Mouse (Mus musculus): ENCODE results near the gene Klhl12.
"Not testable (repeated sequence)": the region's sequence is repeated elsewhere in the genome, so short reads cannot be mapped to it uniquely, and the experiment has no call there.

Gene Klhl12

DNA sequence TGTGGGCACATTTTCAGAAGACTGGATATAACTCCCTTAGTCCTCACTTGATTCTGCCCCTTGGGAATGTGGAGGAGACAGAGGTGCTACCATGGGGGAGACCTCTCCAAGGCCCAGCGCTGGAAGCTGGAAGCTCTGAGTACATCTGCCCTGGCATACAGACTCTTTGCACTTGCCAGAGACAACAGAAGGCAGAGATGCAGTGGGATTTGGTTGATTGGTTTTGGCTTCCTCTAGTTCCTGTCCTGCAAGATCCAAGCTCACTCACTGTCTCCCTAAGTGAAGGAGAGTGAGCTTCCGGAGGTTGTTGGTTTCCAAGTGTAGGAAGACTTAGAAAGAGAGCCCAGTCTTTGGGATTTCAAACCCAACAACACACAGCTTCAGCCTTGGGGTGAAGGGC is 60.6 kb downstream of the Klhl12 start:
- DNase-seq (ENCODE audit: low read depth): no peak

DNA sequence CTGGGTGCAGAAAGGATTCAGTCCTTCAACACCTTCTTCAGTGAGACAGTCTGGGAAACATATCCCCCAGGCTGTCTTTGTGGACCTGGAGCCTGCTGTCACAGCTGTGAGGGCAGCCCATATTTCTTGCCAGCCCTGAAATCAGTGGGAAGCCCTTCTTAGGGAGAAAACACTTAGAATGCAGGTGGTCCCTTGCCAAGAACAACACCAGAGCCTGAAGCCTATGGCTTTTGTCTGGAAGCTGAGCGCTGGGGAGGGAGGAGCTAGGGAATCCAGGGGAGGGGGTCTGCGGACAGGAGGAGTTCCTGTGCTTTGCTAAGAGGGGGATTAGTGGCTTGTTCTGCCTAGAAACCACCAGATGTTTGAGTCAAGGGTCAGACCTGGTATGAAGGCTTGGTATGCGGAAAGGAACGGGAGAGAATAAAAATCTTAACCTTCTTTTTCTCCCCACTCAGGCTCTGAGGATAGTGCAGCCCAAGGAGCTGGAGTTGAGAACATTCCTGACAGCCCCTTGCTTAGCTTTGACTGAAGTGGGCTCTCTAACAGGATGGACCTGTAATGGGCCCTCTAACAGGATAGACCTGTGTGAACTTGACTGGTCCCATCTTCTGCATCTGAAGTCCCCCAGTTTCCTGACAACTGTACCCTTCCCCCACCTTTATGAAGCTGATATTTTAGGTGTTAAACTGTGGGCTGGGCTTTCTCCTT is 61.3 kb downstream of the Klhl12 start:
- no peak for DNase-seq (ENCODE audit: low read depth)

DNA sequence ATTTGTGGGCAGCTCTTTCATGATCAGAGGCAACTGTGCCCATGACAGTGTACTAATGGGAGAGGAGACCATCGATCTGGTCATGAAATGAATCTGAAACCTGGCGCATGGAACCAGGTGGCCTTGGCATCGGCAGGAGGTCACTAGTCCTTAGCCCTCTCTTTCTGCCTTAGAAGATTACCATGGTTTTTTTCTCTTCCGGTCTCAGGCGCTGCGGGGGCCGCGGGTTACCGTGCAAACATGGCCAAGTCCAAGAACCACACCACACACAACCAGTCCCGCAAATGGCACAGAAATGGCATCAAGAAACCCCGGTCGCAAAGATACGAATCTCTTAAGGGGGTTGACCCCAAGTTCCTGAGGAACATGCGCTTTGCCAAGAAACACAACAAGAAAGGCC is 62.5 kb downstream of the Klhl12 start:
- not testable (repeated sequence) for DNase-seq (ENCODE audit: low read depth)

DNA sequence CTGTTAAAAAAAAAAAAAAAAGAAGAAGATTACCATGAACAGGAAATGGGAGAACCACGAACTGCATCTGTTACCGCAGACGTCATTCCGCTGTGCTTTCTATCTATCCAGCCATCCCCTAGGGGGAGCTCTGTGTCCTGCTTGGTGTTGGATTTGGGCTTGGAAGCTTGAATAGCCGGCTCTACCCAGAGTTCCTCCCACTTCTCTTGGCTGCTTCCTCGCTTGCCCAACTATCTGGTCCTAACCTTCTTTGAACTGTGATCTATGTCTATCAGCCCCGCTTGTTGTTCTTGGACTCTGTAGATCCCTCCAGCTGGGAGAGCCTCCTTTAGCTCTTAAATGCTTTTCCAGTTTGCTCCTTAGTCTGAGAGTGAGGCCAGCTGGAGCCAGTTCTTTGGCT is 63.3 kb downstream of the Klhl12 start:
- DNase-seq (ENCODE audit: low read depth): peak; percentile 89

DNA sequence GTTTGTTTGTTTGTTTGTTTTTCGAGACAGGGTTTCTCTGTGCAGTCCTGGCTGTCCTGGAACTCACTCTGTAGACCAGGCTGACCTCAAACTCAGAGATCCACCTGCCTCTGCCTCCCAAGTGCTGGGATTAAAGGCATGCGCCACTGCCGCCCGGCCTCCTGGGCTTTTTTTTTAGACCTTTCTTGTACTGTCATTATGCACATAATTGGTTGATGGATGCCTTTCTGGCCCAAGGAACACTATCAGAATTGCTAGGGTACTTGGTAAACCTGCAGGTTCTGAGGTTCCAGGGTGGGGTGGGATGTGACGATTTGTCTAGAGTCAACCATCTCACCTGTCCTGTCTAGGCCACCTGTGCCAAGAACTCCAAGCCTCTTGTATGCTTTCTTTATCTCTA is 63.9 kb downstream of the Klhl12 start:
- not testable (repeated sequence) for DNase-seq (ENCODE audit: low read depth)

DNA sequence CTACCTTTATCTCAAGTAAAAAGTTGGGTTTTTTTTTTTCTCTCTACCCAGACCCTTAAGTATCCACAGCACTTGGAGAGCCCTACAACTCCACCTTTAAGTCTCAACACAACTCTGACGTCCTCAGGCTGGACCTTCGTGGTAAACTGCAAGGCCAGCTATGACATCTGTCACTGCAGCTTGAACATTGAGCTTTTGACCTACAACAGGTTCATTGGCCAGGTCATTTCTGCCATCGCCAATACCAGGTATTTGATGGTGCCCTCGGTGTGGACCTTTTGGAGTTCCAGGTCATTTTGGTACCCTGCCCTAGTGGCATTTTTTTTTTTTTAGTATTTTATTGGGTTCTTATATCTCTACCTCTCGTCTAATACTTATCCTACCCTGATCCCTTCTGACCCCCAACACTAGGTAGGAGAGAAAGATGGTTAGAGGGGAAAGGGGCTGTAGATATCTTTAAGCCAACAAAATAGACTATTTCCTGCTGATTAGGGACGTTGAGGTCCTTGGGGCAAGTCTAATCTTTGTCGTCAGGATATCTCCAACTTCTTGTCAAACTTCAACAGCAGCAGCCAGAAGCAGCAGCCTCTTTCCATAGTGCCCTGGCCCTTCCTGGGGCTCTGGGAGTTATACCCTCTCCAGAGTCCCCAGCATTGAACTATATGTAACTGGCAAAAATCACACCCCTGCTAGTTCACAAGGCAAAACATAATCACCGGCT is 64.8 kb downstream of the Klhl12 start:
- no peak for DNase-seq (ENCODE audit: low read depth)

DNA sequence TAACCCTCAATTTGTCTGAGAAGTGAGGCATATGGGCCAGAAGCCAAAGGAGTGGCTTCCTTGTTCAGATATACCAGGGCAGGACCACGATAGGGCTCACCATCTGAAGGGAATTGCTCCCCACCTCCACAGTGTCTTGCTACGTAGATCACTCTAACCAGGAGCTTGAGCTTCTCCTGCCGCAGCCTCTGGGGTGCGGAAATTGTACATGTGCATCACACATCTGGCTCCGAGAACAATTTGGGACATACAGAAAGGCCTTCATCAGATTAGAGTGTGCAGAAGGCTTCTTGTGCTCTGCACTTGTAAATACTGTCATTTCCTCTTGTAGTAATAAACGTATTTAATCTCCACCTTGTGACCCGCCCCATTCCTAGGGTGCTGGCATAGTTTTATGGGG is 65.8 kb downstream of the Klhl12 start:
- no peak for DNase-seq (ENCODE audit: low read depth)

DNA sequence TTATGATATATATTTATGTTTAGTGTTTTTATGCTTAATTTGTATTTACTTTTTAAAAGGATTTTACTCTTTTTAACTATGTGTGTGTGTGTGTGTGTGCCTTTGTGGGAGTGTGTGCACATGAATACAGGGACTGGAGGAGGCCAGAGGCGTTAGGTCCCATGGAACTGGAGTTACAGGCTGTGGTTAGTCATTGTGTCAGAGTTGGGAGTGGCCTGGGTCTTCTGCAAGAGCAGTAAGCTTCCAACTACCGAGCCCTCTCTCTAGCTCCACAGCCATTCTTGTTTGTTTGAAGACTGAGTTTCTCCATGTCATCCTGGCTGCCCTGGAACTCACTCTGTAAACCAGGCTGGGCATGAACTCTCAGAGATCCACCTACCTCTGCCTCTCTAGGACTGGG is 67.0 kb downstream of the Klhl12 start:
- DNase-seq (ENCODE audit: low read depth): no peak

DNA sequence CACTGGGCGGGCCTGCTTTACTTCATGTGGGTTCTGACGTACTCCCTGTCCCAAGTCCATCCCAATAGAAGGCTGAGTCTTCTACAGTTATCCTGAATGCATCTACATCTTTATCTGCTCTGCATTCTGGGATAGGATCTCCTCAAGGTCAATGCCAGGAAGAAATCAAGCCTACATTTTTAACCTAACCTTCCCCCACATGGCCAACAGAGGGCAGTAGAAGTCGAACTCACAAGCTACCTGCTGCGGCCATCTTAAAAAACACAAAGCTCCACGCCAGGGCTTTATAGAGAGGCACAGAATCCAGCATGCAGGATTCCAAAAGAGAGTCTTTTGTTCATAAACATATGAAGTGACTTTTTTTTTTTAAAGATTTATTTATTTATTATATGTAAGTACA is 69.1 kb downstream of the Klhl12 start:
- peak; percentile 48 for DNase-seq (ENCODE audit: low read depth)

DNA sequence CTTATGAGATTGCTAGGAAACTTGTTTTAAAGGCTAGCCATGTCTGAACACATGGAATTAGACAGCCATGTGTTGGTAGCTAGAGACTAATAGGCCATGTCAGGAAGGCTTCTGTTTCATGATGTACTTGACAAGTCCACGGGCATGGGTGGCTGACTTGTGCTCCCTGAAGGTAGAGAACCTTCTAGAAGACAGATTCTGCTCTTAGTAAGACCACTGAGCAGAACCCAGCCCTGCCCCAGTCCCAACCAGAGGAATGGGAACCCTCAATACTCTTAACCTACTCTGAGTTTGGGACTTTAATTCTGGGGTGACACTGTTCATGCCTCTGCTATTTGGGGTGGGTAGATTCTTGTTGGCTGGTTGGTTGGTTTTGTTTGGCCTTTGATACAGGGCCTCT is 69.7 kb downstream of the Klhl12 start:
- no peak for DNase-seq (ENCODE audit: low read depth)

DNA sequence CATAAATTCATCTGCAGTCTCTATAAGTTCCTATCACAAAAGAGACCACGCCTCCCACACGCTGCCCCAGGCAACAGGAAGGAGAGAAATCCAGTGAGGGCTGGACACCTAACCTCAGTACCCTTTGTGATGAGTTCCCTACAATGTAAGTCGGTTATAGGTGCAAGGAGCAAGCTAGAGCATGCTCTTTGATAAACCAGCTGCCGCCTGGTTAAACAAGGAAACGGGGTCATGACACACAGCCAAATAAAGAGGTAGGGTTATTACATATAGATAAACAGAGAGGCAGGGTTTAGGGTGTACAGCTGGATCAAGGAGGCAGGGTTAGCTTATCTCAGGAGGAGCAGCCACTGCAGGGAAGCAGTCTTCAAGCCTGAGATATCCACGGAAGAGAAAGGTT is 71.4 kb downstream of the Klhl12 start:
- peak; percentile 65 for DNase-seq (ENCODE audit: low read depth)

DNA sequence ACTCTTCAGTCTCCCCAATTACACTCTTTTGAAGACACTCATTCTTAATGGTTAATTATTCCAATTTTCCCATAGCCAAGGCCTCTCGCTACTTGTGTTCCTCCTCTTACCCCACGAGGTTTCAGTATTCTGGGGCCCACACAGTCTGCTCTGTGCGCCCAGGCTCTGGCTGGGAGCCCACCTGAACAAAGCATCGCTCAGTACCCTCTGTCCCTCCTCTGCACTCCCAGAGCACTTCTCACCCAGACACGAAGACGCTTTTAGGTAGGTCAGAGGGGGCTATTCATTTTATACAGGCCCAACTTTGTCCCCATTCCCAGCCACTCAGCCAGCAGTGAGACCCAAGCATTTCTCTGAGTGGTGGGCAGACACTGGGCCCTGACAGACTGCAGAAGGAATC is 75.3 kb downstream of the Klhl12 start:
- no peak for DNase-seq (ENCODE audit: low read depth)

DNA sequence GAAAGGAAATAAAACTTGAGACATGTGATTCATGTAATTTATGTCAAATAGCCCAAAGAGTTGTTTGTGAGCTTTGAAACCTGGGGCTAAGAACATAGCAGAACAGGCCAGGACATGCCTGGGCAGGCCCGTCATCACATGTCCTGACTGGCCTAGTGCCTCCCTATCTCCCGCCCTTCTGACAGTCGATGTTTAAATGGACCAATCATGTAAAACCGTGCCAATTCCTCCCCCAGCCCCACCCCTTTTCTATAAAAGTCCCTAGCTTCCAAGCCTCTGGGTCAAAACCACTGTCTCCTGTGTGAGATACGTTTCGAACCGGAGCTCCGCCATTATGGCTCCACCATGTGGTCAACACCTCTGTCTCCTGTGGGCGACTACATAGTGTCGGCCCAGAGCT is 78.4 kb downstream of the Klhl12 start:
- not testable (repeated sequence) for DNase-seq (ENCODE audit: low read depth)

DNA sequence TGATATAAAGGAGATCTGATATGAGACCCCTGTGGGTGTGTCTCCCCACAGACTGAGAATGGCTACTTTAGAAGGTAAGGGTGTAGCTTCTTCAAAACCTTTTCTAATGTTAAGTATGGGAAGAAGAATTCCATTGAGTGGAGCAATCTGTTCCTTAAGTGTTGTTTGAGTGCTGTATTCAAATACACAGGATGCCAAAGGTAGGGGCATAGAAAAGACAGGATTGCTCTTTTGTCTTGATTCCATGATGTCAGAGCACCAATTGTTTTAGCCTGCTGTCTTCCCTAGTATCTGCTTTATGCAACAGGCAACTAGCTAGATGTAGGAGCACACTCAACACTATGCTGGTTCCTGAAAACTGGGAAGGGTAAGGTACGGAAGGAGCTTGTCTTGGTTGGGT is 79.7 kb downstream of the Klhl12 start:
- DNase-seq (ENCODE audit: low read depth): no peak

DNA sequence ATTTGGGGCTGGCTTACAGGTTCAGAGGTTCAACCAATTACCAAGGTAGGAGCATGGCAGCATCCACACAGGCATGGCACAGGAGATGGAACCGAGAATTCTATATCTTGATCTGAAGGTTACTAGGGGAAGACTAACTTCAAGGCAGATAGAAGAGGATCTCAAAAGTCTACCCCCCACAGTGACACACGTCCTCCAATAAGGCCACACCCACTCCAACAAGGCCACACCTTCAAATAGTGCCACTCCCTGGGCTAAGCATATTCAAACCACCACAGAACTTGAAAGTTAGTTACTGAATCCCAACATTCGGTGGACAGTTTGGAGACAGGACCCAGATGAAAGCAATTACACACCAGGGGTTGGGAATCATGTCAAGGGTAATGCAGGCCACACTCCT is 80.2 kb downstream of the Klhl12 start:
- no peak for DNase-seq (ENCODE audit: low read depth)

DNA sequence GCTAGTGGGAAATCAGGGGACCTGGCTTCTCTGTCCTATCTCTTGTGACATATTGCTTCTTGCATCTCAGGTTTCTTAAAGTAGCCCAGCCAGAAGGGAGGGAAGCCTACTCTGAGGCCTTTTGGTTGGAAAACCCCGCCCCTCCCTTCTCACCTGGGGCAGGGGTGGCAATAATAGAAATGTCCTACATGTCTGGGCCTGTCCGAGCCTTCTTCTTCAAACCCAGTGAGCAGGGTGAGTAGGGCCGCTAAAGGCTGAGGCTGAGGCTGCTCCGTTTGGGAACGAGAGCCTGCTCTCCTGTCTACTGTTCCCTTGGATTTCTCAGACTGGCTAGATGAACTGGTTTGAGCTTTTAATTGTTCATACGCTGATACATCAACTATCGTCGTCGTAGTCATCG is 85.3 kb downstream of the Klhl12 start:
- no peak for DNase-seq (ENCODE audit: low read depth)
